Mouse (Mus musculus): Measurements from ENCODE around the gene Faiml. TPM values are rescaled to one million over a fixed set of nuclear protein-coding genes. Genes with fewer than 3 reads are reported as not detected.

Faiml gene
- polyA plus RNA-seq (2015; fragmentation: Nextera tagmentation; extraction: Ambion mirVana) = not detected in 2 replicates

DNA sequence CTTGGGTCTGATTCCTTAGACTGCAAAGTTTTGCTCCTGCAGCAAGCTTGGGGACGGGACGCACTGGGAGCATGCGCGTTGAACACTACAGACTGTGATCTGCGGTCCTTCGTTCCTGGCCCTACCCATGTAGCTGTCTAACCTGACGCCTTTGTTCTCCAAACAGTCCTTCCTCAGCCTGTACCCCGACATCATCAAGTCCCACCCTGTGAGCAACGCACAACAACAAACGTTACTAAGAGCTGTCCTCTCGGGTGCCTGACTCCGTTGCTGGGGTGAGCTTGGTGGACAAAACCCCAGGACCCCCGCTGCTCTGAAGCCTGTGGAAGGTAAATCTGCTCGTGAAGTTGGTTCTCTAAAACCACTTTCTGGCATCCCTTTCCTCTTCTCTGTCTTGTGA, at the start of gene Faiml:
Gene Faiml (minus strand): TSS at position 101 of the 400 bp plus-strand sequence.
- no peak within 1 kb of the TSS for H3K27ac ChIP-seq (ENCODE audit: low read length)
- no peak for ATAC-seq
- no peak within 1 kb of the TSS for H3K4me2 ChIP-seq (ENCODE audit: low read length)
- no peaks in the 10 kb centered on the region for H3K36me3 ChIP-seq (ENCODE audit: control insufficient read depth, insufficient read depth)
- no peaks in the 10 kb centered on the region for H3K27me3 ChIP-seq (replicated peaks; ENCODE audit: control insufficient read depth, insufficient read depth, low read length)
- H3K4me3 ChIP-seq (replicated peaks; ENCODE audit: low read length) = no peak within 1 kb of the TSS
- H3K9ac ChIP-seq (replicated peaks; ENCODE audit: low read depth, low read length) = no peak within 1 kb of the TSS
- no peaks in the 10 kb centered on the region for H3K4me1 ChIP-seq (replicated peaks; ENCODE audit: control insufficient read depth, insufficient read depth, low read length)
- WGBS = 89% methylated on average over 14 of the region's 14 CpGs
- no peaks in the 10 kb centered on the region; the same call in 1 of the 2 replicates for H3K9me3 ChIP-seq (ENCODE audit: control insufficient read depth, low read length)

DNA sequence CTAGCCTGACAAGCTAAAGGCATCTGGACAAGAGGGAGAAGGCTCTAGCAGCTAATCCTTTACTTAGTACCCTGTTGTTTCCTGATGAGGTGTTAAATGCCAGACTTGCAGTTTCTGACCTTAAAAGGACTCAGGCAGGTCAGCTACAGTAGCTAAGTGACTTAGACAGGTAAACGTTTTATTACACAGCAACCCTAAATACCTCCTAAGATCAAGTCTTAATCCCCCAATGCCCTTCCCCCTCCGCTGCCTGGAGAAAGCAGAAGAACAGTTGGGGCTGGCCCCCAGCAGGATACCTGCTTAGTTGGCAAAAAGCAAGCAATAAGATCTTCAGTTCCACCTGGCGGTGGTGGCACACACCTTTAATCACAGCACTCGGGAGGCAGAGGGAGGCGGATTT, 21.9 kb upstream of the Faiml start:
- no peak overlapping the region for H3K9ac ChIP-seq (replicated peaks; ENCODE audit: low read depth, low read length)
- no peak overlapping the region for H3K27ac ChIP-seq (ENCODE audit: low read length)
- H3K4me3 ChIP-seq (replicated peaks; ENCODE audit: low read length) = no peak overlapping the region
- H3K4me1 ChIP-seq (replicated peaks; ENCODE audit: control insufficient read depth, insufficient read depth, low read length) = no peaks in the 10 kb centered on the region
- H3K36me3 ChIP-seq (ENCODE audit: control insufficient read depth, insufficient read depth) = peaks cover 34% of the 10 kb centered on the region
- ATAC-seq = no peak
- no peaks in the 10 kb centered on the region for H3K27me3 ChIP-seq (replicated peaks; ENCODE audit: control insufficient read depth, insufficient read depth, low read length)
- WGBS = 75% methylated on average over 5 of the region's 5 CpGs
- no peak overlapping the region for H3K4me2 ChIP-seq (ENCODE audit: low read length)
- H3K9me3 ChIP-seq (ENCODE audit: control insufficient read depth, low read length) = no peaks in the 10 kb centered on the region

DNA sequence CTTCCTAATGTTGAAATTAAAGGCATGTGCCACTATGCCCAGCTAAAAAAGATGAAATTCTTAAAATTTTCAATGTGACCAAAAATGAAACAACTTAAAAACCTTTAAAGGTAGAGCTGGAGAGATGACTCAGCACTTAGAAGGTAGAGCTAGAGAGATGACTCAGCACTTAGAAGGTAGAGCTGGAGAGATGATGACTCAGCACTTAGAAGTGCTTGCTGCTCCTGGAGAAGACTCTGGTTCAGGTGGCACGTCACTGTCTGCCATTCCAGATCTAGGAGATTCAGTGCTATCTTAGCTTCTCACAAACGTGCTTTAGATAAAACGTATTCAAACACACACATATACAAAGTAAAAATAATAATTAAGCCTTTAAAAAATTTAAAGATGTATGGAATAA, 19.8 kb upstream of the Faiml start:
- Histone ChIP-seq H3K4me3 (replicated peaks; ENCODE audit: low read length) (no peak overlapping the region), H3K9ac (replicated peaks; ENCODE audit: low read depth, low read length) (no peak overlapping the region), H3K4me2 (ENCODE audit: low read length) (no peak overlapping the region), H3K36me3 (ENCODE audit: control insufficient read depth, insufficient read depth) (peaks cover 26% of the 10 kb centered on the region), H3K27me3 (replicated peaks; ENCODE audit: control insufficient read depth, insufficient read depth, low read length) (no peaks in the 10 kb centered on the region), H3K4me1 (replicated peaks; ENCODE audit: control insufficient read depth, insufficient read depth, low read length) (no peaks in the 10 kb centered on the region), H3K27ac (ENCODE audit: low read length) (no peak overlapping the region), H3K9me3 (ENCODE audit: control insufficient read depth, low read length) (no peaks in the 10 kb centered on the region)
- 92% methylated on average over 3 of the region's 3 CpGs for WGBS
- ATAC-seq = no peak

DNA sequence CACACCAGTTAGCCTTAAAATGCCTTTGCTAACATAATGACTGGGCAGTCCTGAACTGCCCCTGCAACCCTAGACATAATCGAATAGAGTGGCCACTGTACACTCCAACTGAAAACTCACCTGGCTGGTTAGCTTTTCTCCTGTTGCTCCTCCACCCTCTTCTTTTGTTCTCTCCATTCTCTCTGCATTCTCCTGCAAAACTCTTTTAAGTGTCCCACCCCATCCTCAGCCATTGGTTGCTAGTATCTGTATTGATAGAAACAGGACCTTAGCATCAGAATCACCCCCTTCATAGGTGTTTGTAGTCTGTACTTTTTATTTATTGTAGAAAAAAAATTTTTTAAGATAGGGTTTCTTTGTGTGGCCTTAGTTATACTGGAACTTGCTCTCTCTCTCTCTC, 19.2 kb upstream of the Faiml start:
- Histone ChIP-seq H3K4me3 (replicated peaks; ENCODE audit: low read length) (no peak overlapping the region), H3K27me3 (replicated peaks; ENCODE audit: control insufficient read depth, insufficient read depth, low read length) (no peaks in the 10 kb centered on the region), H3K36me3 (ENCODE audit: control insufficient read depth, insufficient read depth) (peaks cover 26% of the 10 kb centered on the region), H3K9ac (replicated peaks; ENCODE audit: low read depth, low read length) (no peak overlapping the region), H3K4me2 (ENCODE audit: low read length) (no peak overlapping the region), H3K9me3 (ENCODE audit: control insufficient read depth, low read length) (no peaks in the 10 kb centered on the region), H3K4me1 (replicated peaks; ENCODE audit: control insufficient read depth, insufficient read depth, low read length) (no peaks in the 10 kb centered on the region), H3K27ac (ENCODE audit: low read length) (no peak overlapping the region)
- 96% methylated on average over 1 of the region's 1 CpGs for WGBS
- ATAC-seq = no peak

DNA sequence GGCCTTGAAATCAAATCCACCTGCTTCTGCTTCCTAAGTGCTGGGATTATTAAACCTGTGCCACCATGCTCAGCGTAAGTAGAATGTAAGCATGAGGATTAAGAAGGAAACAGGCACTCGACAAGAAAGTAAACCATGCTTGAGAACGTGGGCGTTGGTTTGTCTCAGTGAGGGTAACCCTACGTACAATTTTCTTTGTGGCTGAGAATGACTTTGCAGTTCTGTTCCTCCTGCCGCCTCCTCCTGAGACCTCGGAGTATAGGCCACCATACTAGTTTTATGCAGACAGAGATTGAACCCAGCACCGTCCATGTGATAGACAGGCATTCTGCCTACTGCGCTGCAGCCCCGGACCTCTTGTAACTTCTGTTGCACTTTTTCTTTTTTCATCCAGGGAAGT, 16.8 kb upstream of the Faiml start:
- no peak overlapping the region for H3K9ac ChIP-seq (replicated peaks; ENCODE audit: low read depth, low read length)
- no peak overlapping the region for H3K4me3 ChIP-seq (replicated peaks; ENCODE audit: low read length)
- 93% methylated on average over 10 of the region's 10 CpGs for WGBS
- no peak overlapping the region for H3K27ac ChIP-seq (ENCODE audit: low read length)
- ATAC-seq = no peak
- no peaks in the 10 kb centered on the region for H3K27me3 ChIP-seq (replicated peaks; ENCODE audit: control insufficient read depth, insufficient read depth, low read length)
- no peaks in the 10 kb centered on the region for H3K9me3 ChIP-seq (ENCODE audit: control insufficient read depth, low read length)
- H3K4me2 ChIP-seq (ENCODE audit: low read length) = no peak overlapping the region
- H3K36me3 ChIP-seq (ENCODE audit: control insufficient read depth, insufficient read depth) = peaks cover 25% of the 10 kb centered on the region
- H3K4me1 ChIP-seq (replicated peaks; ENCODE audit: control insufficient read depth, insufficient read depth, low read length) = no peaks in the 10 kb centered on the region

DNA sequence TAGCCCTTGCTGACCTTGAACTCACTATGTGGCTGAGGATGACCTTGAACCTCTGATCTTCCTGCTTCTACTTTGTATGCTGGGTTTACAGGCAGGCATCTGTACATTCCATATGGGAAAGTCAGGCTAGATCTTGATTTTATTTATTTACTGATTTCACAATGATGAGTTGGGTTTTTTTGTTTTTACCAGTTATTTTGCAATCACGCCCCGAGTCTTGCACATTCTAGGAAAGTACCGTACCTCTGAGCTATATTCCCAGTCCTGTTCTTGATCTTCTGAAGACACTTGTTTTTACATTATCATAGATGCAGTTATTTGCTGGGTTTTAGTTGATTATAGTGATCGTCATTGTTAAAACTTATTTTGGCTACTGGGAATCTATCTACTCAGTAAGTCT, 11.9 kb upstream of the Faiml start:
- Histone ChIP-seq H3K9ac (replicated peaks; ENCODE audit: low read depth, low read length) (no peak overlapping the region), H3K4me2 (ENCODE audit: low read length) (no peak overlapping the region), H3K27ac (ENCODE audit: low read length) (no peak overlapping the region), H3K36me3 (ENCODE audit: control insufficient read depth, insufficient read depth) (peaks cover 4% of the 10 kb centered on the region), H3K4me1 (replicated peaks; ENCODE audit: control insufficient read depth, insufficient read depth, low read length) (peaks cover 13% of the 10 kb centered on the region), H3K27me3 (replicated peaks; ENCODE audit: control insufficient read depth, insufficient read depth, low read length) (no peaks in the 10 kb centered on the region), H3K9me3 (ENCODE audit: control insufficient read depth, low read length) (no peaks in the 10 kb centered on the region), H3K4me3 (replicated peaks; ENCODE audit: low read length) (no peak overlapping the region)
- 95% methylated on average over 4 of the region's 4 CpGs for WGBS
- no peak for ATAC-seq

DNA sequence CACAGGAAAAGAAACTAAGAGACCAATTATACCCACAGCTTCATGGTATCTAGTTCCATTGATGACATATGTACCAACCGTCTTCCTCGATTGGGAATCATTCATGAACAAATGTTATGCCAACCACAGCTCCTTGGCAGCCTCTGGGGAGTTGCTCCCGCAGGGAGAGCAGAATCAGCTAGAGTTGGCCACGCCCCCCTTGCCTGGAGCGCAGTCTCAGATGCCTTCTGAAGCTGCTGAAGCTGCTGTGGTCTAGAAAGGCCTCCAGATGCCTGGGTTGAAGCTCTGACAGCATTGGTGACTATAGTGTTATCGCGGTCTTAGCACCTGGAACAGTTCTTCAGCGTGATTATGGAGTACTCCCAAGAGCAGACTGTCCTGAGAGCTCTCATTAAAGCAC, 11.3 kb upstream of the Faiml start:
- Histone ChIP-seq H3K4me1 (replicated peaks; ENCODE audit: control insufficient read depth, insufficient read depth, low read length) (peaks cover 13% of the 10 kb centered on the region), H3K4me3 (replicated peaks; ENCODE audit: low read length) (no peak overlapping the region), H3K9ac (replicated peaks; ENCODE audit: low read depth, low read length) (no peak overlapping the region), H3K27ac (ENCODE audit: low read length) (no peak overlapping the region), H3K27me3 (replicated peaks; ENCODE audit: control insufficient read depth, insufficient read depth, low read length) (no peaks in the 10 kb centered on the region), H3K36me3 (ENCODE audit: control insufficient read depth, insufficient read depth) (peaks cover 3% of the 10 kb centered on the region; the same call in 1 of the 2 replicates), H3K4me2 (ENCODE audit: low read length) (no peak overlapping the region), H3K9me3 (ENCODE audit: control insufficient read depth, low read length) (no peaks in the 10 kb centered on the region)
- no peak for ATAC-seq
- WGBS = 48% methylated on average over 8 of the region's 8 CpGs

DNA sequence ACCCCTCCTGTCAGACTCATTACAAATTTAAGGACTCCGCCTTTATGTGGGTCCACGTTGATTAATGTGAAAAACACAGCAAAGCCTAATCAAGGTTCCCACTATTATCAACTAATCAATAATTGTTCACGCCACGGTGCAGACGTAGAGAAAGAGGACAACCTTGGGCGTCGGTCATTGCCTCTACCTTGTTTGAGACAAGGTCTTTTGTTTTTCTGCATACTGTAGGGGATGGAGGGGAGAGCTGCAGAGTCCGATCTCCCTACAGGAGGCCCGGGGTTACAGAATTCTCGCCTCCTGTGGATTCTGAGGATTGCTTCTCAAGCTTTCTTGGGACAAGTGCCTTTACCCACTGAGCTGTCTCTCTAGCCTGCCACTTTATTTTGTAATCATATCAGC, 6.9 kb upstream of the Faiml start:
- peak overlapping the region; percentile 90 for H3K9ac ChIP-seq (replicated peaks; ENCODE audit: low read depth, low read length)
- H3K4me3 ChIP-seq (replicated peaks; ENCODE audit: low read length) = peak overlapping the region; percentile 98
- no peaks in the 10 kb centered on the region; the same call in 1 of the 2 replicates for H3K36me3 ChIP-seq (ENCODE audit: control insufficient read depth, insufficient read depth)
- H3K4me2 ChIP-seq (ENCODE audit: low read length) = peak overlapping the region; percentile 70
- WGBS = under 1% methylated on average over 10 of the region's 10 CpGs
- no peaks in the 10 kb centered on the region for H3K9me3 ChIP-seq (ENCODE audit: control insufficient read depth, low read length)
- H3K27me3 ChIP-seq (replicated peaks; ENCODE audit: control insufficient read depth, insufficient read depth, low read length) = no peaks in the 10 kb centered on the region
- peak overlapping the region; percentile 86 for H3K27ac ChIP-seq (ENCODE audit: low read length)
- peak; percentile 3; the same call in 1 of the 2 replicates for ATAC-seq
- H3K4me1 ChIP-seq (replicated peaks; ENCODE audit: control insufficient read depth, insufficient read depth, low read length) = peaks cover 16% of the 10 kb centered on the region

DNA sequence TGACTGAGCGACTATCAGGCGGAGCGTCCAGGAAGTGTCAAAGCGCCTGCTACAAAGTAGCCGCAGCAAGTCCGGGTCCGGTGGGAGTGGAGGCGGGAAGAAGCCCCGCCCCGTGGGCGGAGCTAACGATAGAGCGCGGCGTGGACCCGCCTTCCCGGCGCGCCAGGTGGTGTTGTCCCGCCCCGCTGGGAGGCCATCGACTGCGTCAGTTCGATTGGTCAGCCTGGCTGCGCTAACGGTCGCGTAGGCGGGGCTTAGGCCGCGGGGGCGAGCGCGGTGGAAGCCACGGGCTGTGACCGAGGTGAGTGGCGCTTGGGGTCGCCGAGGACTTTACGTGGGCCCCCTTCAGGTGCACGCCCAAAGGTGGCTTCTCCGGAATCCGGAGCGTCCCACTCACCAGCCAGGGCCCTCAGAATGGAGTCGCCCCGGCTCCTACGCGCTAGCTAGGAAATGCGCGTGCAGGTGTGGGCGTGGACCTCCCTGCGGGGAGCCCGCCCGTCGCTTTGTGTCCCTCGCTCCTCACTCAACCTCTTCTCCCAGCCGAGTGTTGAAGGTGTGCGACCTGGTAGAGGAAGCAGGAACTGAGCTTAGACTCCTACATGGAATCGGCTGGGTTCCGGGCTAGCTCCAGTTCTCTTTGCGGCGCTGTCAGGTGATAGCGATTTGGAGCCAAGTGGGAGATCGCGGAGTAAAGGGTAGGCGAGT, 6.3 kb upstream of the Faiml start, which contains the start of gene Cep70:
Gene Cep70 (plus strand): TSS at position 178 of the 705 bp plus-strand sequence.
- H3K27ac ChIP-seq (ENCODE audit: low read length) = peak within 1 kb of the TSS; percentile 86
- H3K4me2 ChIP-seq (ENCODE audit: low read length) = peak within 1 kb of the TSS; percentile 70
- peak within 1 kb of the TSS; percentile 90 for H3K9ac ChIP-seq (replicated peaks; ENCODE audit: low read depth, low read length)
- no peaks in the 10 kb centered on the region; the same call in 1 of the 2 replicates for H3K36me3 ChIP-seq (ENCODE audit: control insufficient read depth, insufficient read depth)
- peaks cover 16% of the 10 kb centered on the region for H3K4me1 ChIP-seq (replicated peaks; ENCODE audit: control insufficient read depth, insufficient read depth, low read length)
- no peaks in the 10 kb centered on the region for H3K9me3 ChIP-seq (ENCODE audit: control insufficient read depth, low read length)
- ATAC-seq = peak; percentile 95
- peak within 1 kb of the TSS; percentile 98 for H3K4me3 ChIP-seq (replicated peaks; ENCODE audit: low read length)
- under 1% methylated on average over 66 of the region's 66 CpGs for WGBS
- no peaks in the 10 kb centered on the region for H3K27me3 ChIP-seq (replicated peaks; ENCODE audit: control insufficient read depth, insufficient read depth, low read length)

Data from forebrain, embryonic 16.5 days (tissue).